Mouse (Mus musculus) cerebellum, adult 2 months (tissue): ENCODE data around the gene Pyroxd1. TPM values are rescaled to one million over a fixed set of nuclear protein-coding genes. Genes with fewer than 3 reads are reported as not detected.

Source experiments
- DNase-seq, 2 experiments: peaks; one replicate each; pipeline ENCODE4 v3.0.0; 2021
- H3K27ac ChIP-seq: fragments of 200-500 bp; 2 replicates; pipeline ENCODE4 v1.5.1; 2012; ENCODE audit warnings: low read length, control low read depth, inconsistent platforms; ENCODE audit not compliant: insufficient read depth
- H3K27me3 ChIP-seq: fragments of 200-500 bp; 2 replicates; pipeline ENCODE4 v1.6.1; 2012; ENCODE audit warnings: inconsistent platforms, mild to moderate bottlenecking, low read length, moderate library complexity; ENCODE audit not compliant: control insufficient read depth, insufficient read depth
- H3K4me1 ChIP-seq: fragments of 200-500 bp; 2 replicates; pipeline ENCODE4 v1.6.1; 2011; ENCODE audit warnings: low read length; ENCODE audit not compliant: control insufficient read depth, insufficient read depth
- H3K4me3 ChIP-seq: fragments of 200-500 bp; replicated peaks from 2 replicates; pipeline ENCODE3; 2011; ENCODE audit warnings: mild to moderate bottlenecking, low read depth, low read length, control low read depth; ENCODE audit not compliant: insufficient read depth
- CTCF ChIP-seq: fragments of 200-500 bp; IDR thresholded peaks from 2 replicates; pipeline ENCODE4 v1.5.1; 2011; ENCODE audit warnings: low read depth, mild to moderate bottlenecking, control low read depth, low read length, moderate library complexity, borderline replicate concordance; ENCODE audit not compliant: insufficient read depth
- POLR2A ChIP-seq: fragments of 200-500 bp; IDR thresholded peaks from 2 replicates; pipeline ENCODE4 v1.6.1; 2011; ENCODE audit warnings: low read length, control low read depth, borderline replicate concordance; ENCODE audit not compliant: insufficient read depth
- WGBS: fragments of 180-500 bp; shearing (Covaris S2); methylation state at CpG from one replicate; pipeline ENCODE4 v1.1.7; 2018; 5-methylcytosine and 5-hydroxymethylcytosine counted together
- polyA plus RNA-seq: library from polyadenylated mRNA; depleted of rRNA; stranded (reverse); fragments of >200 nt; gene quantifications from 2 replicates; pipeline ENCODE4 v1.2.3, GENCODE M21; 2012

The Pyroxd1 gene
- polyA plus RNA-seq, 1 experiment, result 10.9 TPM

DNA sequence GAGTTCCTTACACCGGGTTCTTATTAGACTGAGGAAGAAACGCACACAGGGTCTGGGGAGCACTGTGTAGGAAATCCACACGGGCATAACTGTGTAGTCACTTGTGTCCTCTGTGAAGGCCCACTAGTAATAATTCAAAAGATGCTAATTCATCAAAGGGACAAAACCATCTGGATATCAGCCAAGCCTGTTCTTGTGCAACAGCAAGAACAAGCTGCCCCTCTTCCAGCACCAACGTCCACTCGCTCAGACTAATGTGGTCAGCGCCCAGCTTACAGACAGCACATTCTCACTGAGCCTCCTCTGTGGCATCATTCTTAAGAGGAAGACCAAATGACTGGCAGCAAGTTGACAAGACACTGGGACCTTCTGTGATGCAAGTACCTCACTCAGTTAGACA is 34.5 kb downstream of the Pyroxd1 start:
- Histone ChIP-seq H3K4me1 (no peaks in the 10 kb centered on the region), H3K27ac (no peak overlapping the region), H3K4me3 (no peak overlapping the region), H3K27me3 (no peaks in the 10 kb centered on the region)
- no peak for DNase-seq
- WGBS, result 78% methylated on average over 6 of the region's 6 CpGs
- TF ChIP-seq CTCF, result no peak
- TF ChIP-seq POLR2A, result no peak

GRCm38 (mm10) chr6:142381615-142382014 is 36.2 kb downstream of the Pyroxd1 start:
- H3K27me3 ChIP-seq, result no peaks in the 10 kb centered on the region
- WGBS, result 88% methylated on average over 7 of the region's 7 CpGs
- H3K4me1 ChIP-seq, result no peaks in the 10 kb centered on the region
- TF ChIP-seq POLR2A, result no peak
- TF ChIP-seq CTCF, result no peak
- DNase-seq, result no peak
- no peak overlapping the region for H3K27ac ChIP-seq
- H3K4me3 ChIP-seq, result no peak overlapping the region

DNA sequence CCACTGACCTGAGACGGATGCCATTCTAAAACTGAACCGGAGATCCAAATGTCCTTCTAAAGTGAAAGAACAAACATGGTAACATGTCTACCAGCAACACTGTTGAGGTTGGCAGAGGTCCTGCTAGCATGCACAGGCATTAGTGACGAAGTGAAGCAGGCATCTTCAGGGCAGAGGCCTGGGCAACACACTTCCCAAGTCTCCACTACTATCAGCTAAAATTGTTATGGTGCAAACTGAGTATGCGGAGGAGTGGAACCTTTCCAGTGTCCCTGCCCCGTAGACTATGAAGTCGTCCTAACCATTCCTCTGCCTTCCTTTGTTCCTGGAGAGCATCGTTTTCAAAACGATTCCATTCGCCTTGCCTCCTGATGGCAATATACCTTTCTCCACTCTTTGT is 39.1 kb downstream of the Pyroxd1 start:
- no peak for TF ChIP-seq POLR2A
- Histone ChIP-seq H3K27ac (no peak overlapping the region), H3K4me3 (no peak overlapping the region), H3K27me3 (no peaks in the 10 kb centered on the region), H3K4me1 (peaks cover 2% of the 10 kb centered on the region; the same call in 1 of the 2 replicates)
- DNase-seq, result no peak
- WGBS, result 87% methylated on average over 9 of the region's 9 CpGs

- no peak for DNase-seq
- Histone ChIP-seq H3K4me3 (peak overlapping the region; percentile 88), H3K27ac (peak overlapping the region; percentile 42; the same call in 1 of the 2 replicates), H3K4me1 (peaks cover 2% of the 10 kb centered on the region; the same call in 1 of the 2 replicates), H3K27me3 (no peaks in the 10 kb centered on the region)
- TF ChIP-seq POLR2A, result no peak
- TF ChIP-seq CTCF, result no peak
- WGBS, result 5% methylated on average over 31 of the region's 31 CpGs
Measured at GRCm38 (mm10) chr6:142386285-142387010, 41.0 kb downstream of the Pyroxd1 start.

DNA sequence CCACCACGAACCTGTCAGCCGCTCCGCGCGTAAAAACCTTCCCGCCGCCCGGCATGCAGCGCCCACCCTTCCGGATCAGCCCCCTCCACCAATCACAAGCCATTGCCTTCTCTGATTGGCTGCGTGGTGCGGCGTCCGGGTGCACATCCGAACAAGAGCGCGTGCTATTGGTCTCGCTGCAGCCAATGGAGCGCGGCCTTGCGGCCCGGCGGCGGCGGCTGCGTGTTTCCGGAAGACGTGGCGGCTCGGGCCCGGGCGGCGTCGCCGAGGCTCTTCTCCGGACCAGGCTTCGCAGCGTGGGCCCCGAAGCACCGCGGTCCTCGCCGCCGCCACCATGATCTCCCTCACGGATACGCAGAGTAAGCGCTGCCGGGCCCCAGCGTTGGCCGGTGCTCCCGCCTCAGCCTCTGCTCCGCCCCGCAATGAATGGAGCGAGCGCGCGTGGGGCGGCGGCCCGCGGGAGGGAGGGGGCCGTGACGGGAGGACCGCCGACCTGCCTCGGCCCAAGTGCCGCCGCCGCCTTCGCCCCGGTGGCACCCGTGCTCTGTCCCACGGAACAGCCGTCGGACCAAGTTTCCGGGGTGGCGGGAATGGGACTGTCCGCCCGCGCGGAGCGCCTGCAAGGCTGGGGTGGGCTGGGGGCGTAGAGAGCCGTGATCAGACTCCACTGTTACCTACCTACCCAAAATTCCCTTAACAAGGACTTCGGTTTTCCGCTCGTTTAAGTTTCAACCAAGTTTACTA is 41.7 kb downstream of the Pyroxd1 start, which contains the start of the genes Recql and Golt1b:
TSS of gene Recql (minus strand) at position 77 of the 744 bp plus-strand sequence.
TSS of gene Golt1b (plus strand) at position 211 of the 744 bp plus-strand sequence.
- DNase-seq, result peak; percentile 98 to 99
- WGBS, result under 1% methylated on average over 87 of the region's 87 CpGs
- peak within 1 kb of the TSS; percentile 42 for H3K27ac ChIP-seq

DNA sequence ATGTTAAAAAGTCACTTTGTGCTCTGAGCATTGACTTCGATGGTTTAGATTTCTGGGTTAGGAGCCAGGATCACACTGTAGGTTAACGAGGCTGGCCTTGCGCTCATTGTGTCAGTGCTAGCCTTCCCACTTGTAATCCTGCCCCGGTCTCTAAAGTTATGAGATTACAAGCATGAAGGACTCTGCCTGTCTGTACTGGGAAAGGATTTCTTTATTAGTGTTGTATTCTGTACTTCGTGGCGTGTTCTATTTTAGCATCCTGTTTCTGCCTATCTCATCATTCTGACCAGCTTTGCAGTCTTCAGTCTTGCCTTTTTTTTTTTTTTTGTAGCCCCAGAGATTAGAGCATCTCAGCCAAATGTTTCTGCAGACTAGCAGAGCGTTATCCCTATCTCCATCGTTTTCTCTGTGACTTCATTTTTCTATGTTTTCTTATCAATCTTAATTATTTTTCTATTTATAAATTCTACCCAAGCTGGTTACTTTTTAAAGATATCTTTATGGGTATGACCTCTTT is 42.4 kb downstream of the Pyroxd1 start:
- no peak for TF ChIP-seq CTCF
- TF ChIP-seq POLR2A, result no peak
- DNase-seq, result no peak
- Histone ChIP-seq H3K4me1 (peaks cover 2% of the 10 kb centered on the region; the same call in 1 of the 2 replicates), H3K27me3 (no peaks in the 10 kb centered on the region), H3K27ac (no peak overlapping the region), H3K4me3 (peak overlapping the region; percentile 86)
- 11% methylated on average over 8 of the region's 8 CpGs for WGBS

More for the DNA sequence above, 41.7 kb downstream of the Pyroxd1 start, which contains the start of the genes Recql and Golt1b:
- TF ChIP-seq CTCF (no peak), POLR2A (peak; percentile 56; the same call in 1 of the 2 replicates)
- Histone ChIP-seq H3K4me1 (peaks cover 2% of the 10 kb centered on the region; the same call in 1 of the 2 replicates), H3K4me3 (peak within 1 kb of the TSS; percentile 88), H3K27me3 (no peaks in the 10 kb centered on the region)

- WGBS, result 51% methylated on average over 2 of the region's 2 CpGs
- Histone ChIP-seq H3K27ac (no peak overlapping the region), H3K4me1 (peaks cover 5% of the 10 kb centered on the region; the same call in 1 of the 2 replicates), H3K4me3 (no peak overlapping the region), H3K27me3 (no peaks in the 10 kb centered on the region)
- no peak for TF ChIP-seq CTCF
- TF ChIP-seq POLR2A, result no peak
- no peak for DNase-seq
Measured at GRCm38 (mm10) chr6:142389101-142389500, 43.6 kb downstream of the Pyroxd1 start.

DNA sequence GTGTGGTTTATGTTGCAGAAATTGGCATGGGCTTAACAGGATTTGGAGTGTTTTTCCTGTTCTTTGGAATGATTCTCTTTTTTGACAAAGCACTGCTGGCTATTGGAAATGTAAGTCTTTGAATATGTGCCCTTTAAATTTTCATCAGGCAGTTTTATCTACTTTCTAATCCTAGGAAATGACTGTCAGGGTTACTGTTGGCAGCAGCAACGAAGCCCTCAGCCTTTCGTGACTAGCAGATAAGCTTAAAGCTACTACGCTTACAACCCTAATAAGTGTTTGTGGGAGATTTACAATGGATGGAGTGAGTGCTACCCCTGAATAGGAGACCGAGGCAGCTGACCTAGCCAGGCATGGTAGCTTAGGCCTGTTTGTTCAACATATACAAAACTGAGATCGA is 46.9 kb downstream of the Pyroxd1 start:
- TF ChIP-seq POLR2A (no peak), CTCF (no peak)
- DNase-seq, result no peak
- H3K27me3 ChIP-seq, result no peaks in the 10 kb centered on the region
- no peak overlapping the region for H3K27ac ChIP-seq
- peaks cover 7% of the 10 kb centered on the region for H3K4me1 ChIP-seq
- no peak overlapping the region for H3K4me3 ChIP-seq
- WGBS, result 91% methylated on average over 5 of the region's 5 CpGs
